Mouse (Mus musculus): ENCODE results near the gene Trim44.

GRCm38 (mm10) chr2:102449056-102449455, 41.4 kb upstream of the Trim44 start:
- no peak for TF ChIP-seq CTCF (IDR thresholded peaks at IDR 0.05; ENCODE audit: low read depth)
- TF ChIP-seq EP300 (IDR thresholded peaks at IDR 0.05; ENCODE audit: low read depth) = no peak
